Mouse (Mus musculus): Measurements from ENCODE around the gene Dennd1a.
A peak's percentile ranks its signal among the peaks of the same experiment; 100 is the strongest.

The Dennd1a gene

GRCm38 (mm10) chr2:38025615-38026014 is 261.6 kb downstream of the Dennd1a start:
- DNase-seq, result no peak

GRCm38 (mm10) chr2:38023741-38024130 is 263.5 kb downstream of the Dennd1a start:
- DNase-seq, result peak; percentile 38

GRCm38 (mm10) chr2:38023054-38023740 is 264.0 kb downstream of the Dennd1a start:
- peak; percentile 63 for DNase-seq

GRCm38 (mm10) chr2:38021166-38021565 is 266.0 kb downstream of the Dennd1a start:
- DNase-seq, result no peak

GRCm38 (mm10) chr2:38014702-38015101 is 272.5 kb downstream of the Dennd1a start:
- no peak for DNase-seq

- DNase-seq, result peak; percentile 71
Measured at GRCm38 (mm10) chr2:38013839-38014365, 273.3 kb downstream of the Dennd1a start.

GRCm38 (mm10) chr2:38007238-38007637 is 280.0 kb downstream of the Dennd1a start:
- no peak for DNase-seq

- DNase-seq, result no peak
Measured at GRCm38 (mm10) chr2:38003183-38003680, 284.0 kb downstream of the Dennd1a start.

GRCm38 (mm10) chr2:38001004-38001403 is 286.2 kb downstream of the Dennd1a start:
- DNase-seq, result no peak

- no peak for DNase-seq
Measured at GRCm38 (mm10) chr2:37997966-37998365, 289.2 kb downstream of the Dennd1a start.

GRCm38 (mm10) chr2:37989091-37989490 is 298.1 kb downstream of the Dennd1a start:
- no peak for DNase-seq

- DNase-seq, result no peak
Measured at GRCm38 (mm10) chr2:37988301-37988700, 298.9 kb downstream of the Dennd1a start.

- DNase-seq, result no peak
Measured at GRCm38 (mm10) chr2:37985690-37986222, 301.4 kb downstream of the Dennd1a start.

GRCm38 (mm10) chr2:37982714-37983113 is 304.5 kb downstream of the Dennd1a start:
- no peak for DNase-seq

- DNase-seq, result no peak
Measured at GRCm38 (mm10) chr2:37981562-37982403, 305.4 kb downstream of the Dennd1a start.

GRCm38 (mm10) chr2:37974201-37974600 is 313.0 kb downstream of the Dennd1a start:
- DNase-seq, result no peak

- no peak for DNase-seq
Measured at GRCm38 (mm10) chr2:37972621-37973020, 314.6 kb downstream of the Dennd1a start.

GRCm38 (mm10) chr2:37971726-37972125 is 315.5 kb downstream of the Dennd1a start:
- DNase-seq, result no peak

- no peak for DNase-seq
Measured at GRCm38 (mm10) chr2:37969713-37970485, 317.3 kb downstream of the Dennd1a start.

- no peak for DNase-seq
Measured at GRCm38 (mm10) chr2:37964534-37964933, 322.7 kb downstream of the Dennd1a start.

GRCm38 (mm10) chr2:37963362-37963761 is 323.8 kb downstream of the Dennd1a start:
- DNase-seq, result no peak

- DNase-seq, result no peak
Measured at GRCm38 (mm10) chr2:37948424-37948823, 338.8 kb downstream of the Dennd1a start.

All from cerebellum, adult 11 months (tissue).